Comparison of ENCODE assay signal across 12 mouse cellular contexts in the genomic region with DNA sequence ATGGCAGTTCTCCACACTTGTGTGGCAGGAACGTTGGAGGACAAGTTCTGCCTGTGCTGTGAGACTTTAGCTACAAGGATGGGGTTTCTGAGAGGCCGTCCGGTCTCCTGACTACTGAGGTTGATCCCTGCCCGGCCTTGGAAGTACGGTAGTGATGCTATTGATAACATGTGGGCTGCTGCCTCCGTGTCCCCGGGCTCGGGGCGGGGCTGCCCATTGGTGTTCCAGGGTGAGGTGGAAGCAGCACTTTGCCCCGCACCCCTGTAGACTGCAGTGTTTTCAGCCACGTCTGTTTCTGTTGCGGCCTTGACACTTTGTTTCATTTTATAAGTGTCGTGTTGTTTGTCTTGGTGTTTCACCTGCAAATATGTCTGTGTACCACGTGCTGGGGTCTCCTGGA. TPM values are rescaled to one million over a fixed set of nuclear protein-coding genes. Genes with fewer than 3 reads are reported as not detected.
A peak's percentile ranks its signal among the peaks of the same experiment; 100 is the strongest.
DNase-seq lines count a peak whose midpoint lies in the region; ATAC-seq and TF ChIP-seq lines count a peak whose summit lies in the region.
"Had no signal": no experiment of that assay in that cellular context is flagged by ENCODE, and none has a peak within 500 bp of the region (broad histone marks: within the 10 kb centered on the region; RNA-seq: fewer than 3 reads in every experiment).

No protein-coding gene starts in this region.

- intact Hi-C loops in gastrocnemius, adult 2 months (cut with DNase I), result no loop called here

- H3K4me2 ChIP-seq in limb, embryonic 12.5 days, result no peak overlapping the region
- no peak overlapping the region for H3K4me2 ChIP-seq in embryonic facial prominence, embryonic 14.5 days (ENCODE audit: low read depth, low read length)
- H3K4me2 ChIP-seq in stomach, embryonic 15.5 days, result no peak overlapping the region

- TF ChIP-seq CTCF in gastrocnemius, adult 2 months (IDR thresholded peaks at IDR 0.05), result no peak

- ATAC-seq in limb, embryonic 12.5 days (ENCODE audit: insufficient number of reproducible peaks, insufficient read depth, low FRiP score, low TSS enrichment, low read depth), result no peak
- no peak for ATAC-seq in embryonic facial prominence, embryonic 14.5 days (ENCODE audit: low read depth)
- ATAC-seq in stomach, embryonic 15.5 days (ENCODE audit: insufficient read depth, low FRiP score, low read depth), result no peak
- ATAC-seq: hindbrain, embryonic 16.5 days had no signal

- H3K27ac ChIP-seq in gastrocnemius, adult 2 months, result peak overlapping the region; percentile 78
- peak overlapping the region; percentile 56; the same call in 1 of the 2 replicates for H3K27ac ChIP-seq in limb, embryonic 12.5 days
- H3K27ac ChIP-seq in limb, embryonic 10.5 days, result no peak overlapping the region
- 0 out of 2 replicates have a peak overlapping the region, but pooled peaks have one; percentile 29 for H3K27ac ChIP-seq in embryonic facial prominence, embryonic 14.5 days (replicated peaks; ENCODE audit: low read depth, low read length)
- H3K27ac ChIP-seq in stomach, embryonic 15.5 days, result peak overlapping the region; percentile 81

- no peak for DNase-seq in gastrocnemius, adult 2 months
- DNase-seq in gastrocnemius, postnatal 4 days (ENCODE audit: low spot score in 2 of 2), result no peak
- DNase-seq in limb, embryonic 10.5 days (ENCODE audit: low spot score), result no peak
- DNase-seq in embryonic facial prominence, embryonic 14.5 days (ENCODE audit: low spot score), result no peak
- DNase-seq in thymus, postnatal 4 days, result no peak
- no peak for DNase-seq in spleen, postnatal 4 days (ENCODE audit: low spot score in 2 of 2)
- DNase-seq: gastrocnemius, postnatal 10 days; thymus, postnatal 14 days had no signal

- no peak overlapping the region for H3K9ac ChIP-seq in limb, embryonic 12.5 days (replicated peaks)
- H3K9ac ChIP-seq in embryonic facial prominence, embryonic 14.5 days (ENCODE audit: low read depth, low read length), result no peak overlapping the region
- no peak overlapping the region for H3K9ac ChIP-seq in stomach, embryonic 15.5 days

- 86% methylated on average over 14 of the region's 14 CpGs for WGBS in limb, embryonic 12.5 days
- 91% methylated on average over 14 of the region's 14 CpGs for WGBS in limb, embryonic 10.5 days
- 76% methylated on average over 14 of the region's 14 CpGs for WGBS in embryonic facial prominence, embryonic 14.5 days
- WGBS in stomach, embryonic 15.5 days, result 68% methylated on average over 14 of the region's 14 CpGs

- peak overlapping the region; percentile 4 for H3K4me3 ChIP-seq in gastrocnemius, adult 2 months
- no peak overlapping the region for H3K4me3 ChIP-seq in limb, embryonic 12.5 days (replicated peaks)
- no peak overlapping the region for H3K4me3 ChIP-seq in limb, embryonic 10.5 days
- no peak overlapping the region for H3K4me3 ChIP-seq in embryonic facial prominence, embryonic 14.5 days (ENCODE audit: low read depth, low read length)
- H3K4me3 ChIP-seq in stomach, embryonic 15.5 days (replicated peaks), result no peak overlapping the region
- H3K4me3 ChIP-seq: forebrain, embryonic 10.5 days had no signal

- no peaks in the 10 kb centered on the region for H3K9me3 ChIP-seq in limb, embryonic 12.5 days
- H3K9me3 ChIP-seq in limb, embryonic 10.5 days (replicated peaks), result no peaks in the 10 kb centered on the region
- no peaks in the 10 kb centered on the region for H3K9me3 ChIP-seq in embryonic facial prominence, embryonic 14.5 days (ENCODE audit: control insufficient read depth, low read length)
- no peaks in the 10 kb centered on the region for H3K9me3 ChIP-seq in stomach, embryonic 15.5 days
- H3K9me3 ChIP-seq: forebrain, embryonic 10.5 days had no signal

- peaks cover 30% of the 10 kb centered on the region for H3K36me3 ChIP-seq in limb, embryonic 12.5 days
- peaks cover 31% of the 10 kb centered on the region for H3K36me3 ChIP-seq in limb, embryonic 10.5 days
- H3K36me3 ChIP-seq in embryonic facial prominence, embryonic 14.5 days (ENCODE audit: control insufficient read depth, insufficient read depth, low read length), result peaks cover 12% of the 10 kb centered on the region
- peaks cover 10% of the 10 kb centered on the region; the same call in 1 of the 2 replicates for H3K36me3 ChIP-seq in stomach, embryonic 15.5 days

- no peaks in the 10 kb centered on the region for H3K27me3 ChIP-seq in limb, embryonic 12.5 days
- H3K27me3 ChIP-seq in limb, embryonic 10.5 days (ENCODE audit: low read depth, poor library complexity, severe bottlenecking), result no peaks in the 10 kb centered on the region
- no peaks in the 10 kb centered on the region for H3K27me3 ChIP-seq in embryonic facial prominence, embryonic 14.5 days (replicated peaks; ENCODE audit: control insufficient read depth, insufficient read depth, low read length)
- H3K27me3 ChIP-seq in stomach, embryonic 15.5 days (replicated peaks), result no peaks in the 10 kb centered on the region

- peaks cover 27% of the 10 kb centered on the region for H3K4me1 ChIP-seq in limb, embryonic 12.5 days (replicated peaks)
- H3K4me1 ChIP-seq in limb, embryonic 10.5 days, result peaks cover 27% of the 10 kb centered on the region
- peaks cover 19% of the 10 kb centered on the region for H3K4me1 ChIP-seq in embryonic facial prominence, embryonic 14.5 days (ENCODE audit: control insufficient read depth, insufficient read depth, low read length)
- peaks cover 32% of the 10 kb centered on the region for H3K4me1 ChIP-seq in stomach, embryonic 15.5 days

RNA-seq across cellular contexts. Expression of a gene that starts 21.9 kb away (rescaled TPM):
- 10 to 100 TPM; 52.3 to 52.8 TPM for total RNA-seq in gastrocnemius, adult 2 months (2021)
- total RNA-seq in gastrocnemius, postnatal 4 days (2021), result 100 to 1,000 TPM; 134 to 144 TPM
- 52.6 and 57.5 TPM in 2 replicates for polyA plus RNA-seq in limb, embryonic 12.5 days (2016; fragmentation: Nextera tagmentation; extraction: Ambion mirVana)
- 40.1 and 47.8 TPM in 2 replicates for polyA plus RNA-seq in limb, embryonic 10.5 days (2016; fragmentation: Nextera tagmentation; extraction: Ambion mirVana)
- 43.8 and 45.4 TPM in 2 replicates for polyA plus RNA-seq in embryonic facial prominence, embryonic 14.5 days (2014; fragmentation: Nextera tagmentation; extraction: Ambion mirVana)
- 48.0 and 49.5 TPM in 2 replicates for polyA plus RNA-seq in stomach, embryonic 15.5 days (2015; fragmentation: Nextera tagmentation; extraction: Ambion mirVana)
